Mouse (Mus musculus): Measurements from ENCODE around the gene Camta1.

GRCm38 (mm10) chr4:151834536-151834935 is 27.1 kb downstream of the Camta1 start:
- TF ChIP-seq CTCF (IDR thresholded peaks at IDR 0.05; ENCODE audit: low read depth, low read length) (no peak), POLR2A (IDR thresholded peaks at IDR 0.05; ENCODE audit: borderline replicate concordance, low read depth, low read length) (no peak)

All from bone marrow macrophage, adult 2 months (primary cell).